Mouse (Mus musculus) brain, embryonic 14.5 days (tissue): ENCODE results near the gene Vav3.

Experiments
- CTCF ChIP-seq: fragments of 200-500 bp; IDR thresholded peaks from 2 replicates; pipeline ENCODE4 v1.5.1; 2012; ENCODE audit warnings: inconsistent platforms, mild to moderate bottlenecking, moderate library complexity, borderline replicate concordance; ENCODE audit not compliant: insufficient read depth, insufficient read length; ENCODE audit errors: extremely low read depth
- POLR2A ChIP-seq: fragments of 200-500 bp; IDR thresholded peaks from 2 replicates; pipeline ENCODE4 v1.6.1; 2012; ENCODE audit warnings: mild to moderate bottlenecking, inconsistent platforms, borderline replicate concordance; ENCODE audit not compliant: poor library complexity, insufficient read depth, insufficient read length, severe bottlenecking; ENCODE audit errors: extremely low read depth

GRCm38 (mm10) chr3:109509784-109510183 lies 169.3 kb downstream of the Vav3 start:
- TF ChIP-seq CTCF (no peak), POLR2A (no peak)
